In genomic region chr17:85932360-85933132, GRCm38 (mm10) we compare ENCODE assay signal across 13 mouse cellular contexts.
DNase-seq lines count a peak whose midpoint lies in the region; ATAC-seq and TF ChIP-seq lines count a peak whose summit lies in the region.
"Had no signal": no experiment of that assay in that cellular context is flagged by ENCODE, and none has a peak within 500 bp of the region (broad histone marks: within the 10 kb centered on the region; RNA-seq: fewer than 3 reads in every experiment).

No protein-coding gene starts in this region.

- no peak overlapping the region for H3K9ac ChIP-seq in midbrain, embryonic 13.5 days (replicated peaks)
- no peak overlapping the region for H3K9ac ChIP-seq in midbrain, embryonic 14.5 days (replicated peaks; ENCODE audit: low read length)
- H3K9ac ChIP-seq in embryonic facial prominence, embryonic 15.5 days: no peak overlapping the region
- H3K9ac ChIP-seq in lung, postnatal 0 days (replicated peaks; ENCODE audit: low read depth): no peak overlapping the region
- H3K9ac ChIP-seq: heart, embryonic 12.5 days had no signal

- WGBS in midbrain, embryonic 13.5 days: 86% methylated on average over 30 of the region's 30 CpGs
- WGBS in midbrain, embryonic 14.5 days: 87% methylated on average over 30 of the region's 30 CpGs
- 39% methylated on average over 30 of the region's 30 CpGs for WGBS in embryonic facial prominence, embryonic 15.5 days
- 76% methylated on average over 30 of the region's 30 CpGs for WGBS in lung, postnatal 0 days

- TF ChIP-seq EP300 in lung, postnatal 0 days (IDR thresholded peaks at IDR 0.05): no peak

- H3K4me2 ChIP-seq in midbrain, embryonic 13.5 days (replicated peaks): no peak overlapping the region
- no peak overlapping the region for H3K4me2 ChIP-seq in midbrain, embryonic 14.5 days (ENCODE audit: low read length)
- H3K4me2 ChIP-seq in embryonic facial prominence, embryonic 15.5 days (replicated peaks): peak overlapping the region; percentile 17; the same call in 1 of the 2 replicates
- no peak overlapping the region for H3K4me2 ChIP-seq in lung, postnatal 0 days (replicated peaks; ENCODE audit: low read depth, low read length)
- H3K4me2 ChIP-seq: heart, embryonic 12.5 days had no signal

- no peak overlapping the region for H3K27ac ChIP-seq in midbrain, embryonic 13.5 days
- no peak overlapping the region for H3K27ac ChIP-seq in midbrain, embryonic 14.5 days (replicated peaks; ENCODE audit: low read depth, low read length)
- H3K27ac ChIP-seq in embryonic facial prominence, embryonic 15.5 days (replicated peaks): no peak overlapping the region
- no peak overlapping the region for H3K27ac ChIP-seq in lung, postnatal 0 days (ENCODE audit: low read length)

- TF ChIP-seq POLR2A in brain, embryonic 14.5 days (IDR thresholded peaks at IDR 0.05; ENCODE audit: borderline replicate concordance, extremely low read depth, insufficient read depth, insufficient read length, poor library complexity, severe bottlenecking): no peak

- H3K27me3 ChIP-seq in midbrain, embryonic 13.5 days: no peaks in the 10 kb centered on the region
- H3K27me3 ChIP-seq in midbrain, embryonic 14.5 days (ENCODE audit: control insufficient read depth, insufficient read depth, low read length): no peaks in the 10 kb centered on the region
- 0 out of 2 replicates have a peak, but pooled peaks cover 2% of the 10 kb centered on the region for H3K27me3 ChIP-seq in embryonic facial prominence, embryonic 15.5 days
- H3K27me3 ChIP-seq in lung, postnatal 0 days (replicated peaks; ENCODE audit: insufficient read depth, low read length): no peaks in the 10 kb centered on the region

- H3K36me3 ChIP-seq in midbrain, embryonic 13.5 days: no peaks in the 10 kb centered on the region
- H3K36me3 ChIP-seq in midbrain, embryonic 14.5 days (ENCODE audit: control insufficient read depth, insufficient read depth, low read length): no peaks in the 10 kb centered on the region
- H3K36me3 ChIP-seq in embryonic facial prominence, embryonic 15.5 days: no peaks in the 10 kb centered on the region
- no peaks in the 10 kb centered on the region for H3K36me3 ChIP-seq in lung, postnatal 0 days (ENCODE audit: insufficient read depth, low read length)
- H3K36me3 ChIP-seq: heart, embryonic 12.5 days had no signal

- DNase-seq in midbrain, embryonic 14.5 days: no peak
- peak; percentile 57 for DNase-seq in brain, embryonic 14.5 days (ENCODE audit: low read depth)
- no peak for DNase-seq in layer of hippocampus, adult 11-12 months (ENCODE audit: low spot score)
- DNase-seq in lung, postnatal 0 days (ENCODE audit: low spot score): no peak
- DNase-seq: adrenal gland, postnatal 10 days; cerebellum, adult 9-10 months; gastrocnemius, postnatal 36 days; spleen, adult 18-20 months; thymus, adult 18-20 months had no signal

- ATAC-seq in midbrain, embryonic 13.5 days: 0 out of 2 replicates have a peak, but pooled peaks have one; percentile 58
- no peak for ATAC-seq in midbrain, embryonic 14.5 days (ENCODE audit: low FRiP score, low TSS enrichment)
- no peak for ATAC-seq in embryonic facial prominence, embryonic 15.5 days (ENCODE audit: insufficient number of reproducible peaks, low FRiP score, low TSS enrichment, low read depth)
- ATAC-seq in inflammation-experienced regulatory T-cells, adult 6 months: no peak
- ATAC-seq in lung, postnatal 0 days: no peak

- H3K9me3 ChIP-seq in midbrain, embryonic 13.5 days: no peaks in the 10 kb centered on the region; the same call in 1 of the 2 replicates
- H3K9me3 ChIP-seq in midbrain, embryonic 14.5 days (ENCODE audit: control insufficient read depth, low read length): no peaks in the 10 kb centered on the region
- no peaks in the 10 kb centered on the region for H3K9me3 ChIP-seq in embryonic facial prominence, embryonic 15.5 days (replicated peaks)
- peaks cover 4% of the 10 kb centered on the region; the same call in 1 of the 2 replicates for H3K9me3 ChIP-seq in lung, postnatal 0 days (ENCODE audit: low read length)

- peaks cover 11% of the 10 kb centered on the region for H3K4me1 ChIP-seq in midbrain, embryonic 13.5 days (replicated peaks)
- H3K4me1 ChIP-seq in midbrain, embryonic 14.5 days (ENCODE audit: control insufficient read depth, insufficient read depth, low read length): 0 out of 2 replicates have a peak, but pooled peaks cover under 1% of the 10 kb centered on the region
- peaks cover 11% of the 10 kb centered on the region for H3K4me1 ChIP-seq in embryonic facial prominence, embryonic 15.5 days
- H3K4me1 ChIP-seq in lung, postnatal 0 days (ENCODE audit: insufficient read depth, low read depth, low read length): no peaks in the 10 kb centered on the region
- H3K4me1 ChIP-seq: heart, embryonic 12.5 days had no signal

- H3K4me3 ChIP-seq in midbrain, embryonic 13.5 days (replicated peaks): no peak overlapping the region
- no peak overlapping the region for H3K4me3 ChIP-seq in midbrain, embryonic 14.5 days (replicated peaks; ENCODE audit: low read depth, low read length)
- no peak overlapping the region for H3K4me3 ChIP-seq in embryonic facial prominence, embryonic 15.5 days (replicated peaks)
- no peak overlapping the region for H3K4me3 ChIP-seq in lung, postnatal 0 days (ENCODE audit: low read depth, low read length)
- H3K4me3 ChIP-seq: heart, embryonic 12.5 days had no signal

- TF ChIP-seq CTCF in brain, embryonic 14.5 days (IDR thresholded peaks at IDR 0.05; ENCODE audit: borderline replicate concordance, extremely low read depth, insufficient read depth, insufficient read length): no peak
- no peak for TF ChIP-seq CTCF in lung, postnatal 0 days (IDR thresholded peaks at IDR 0.05)
